Mouse (Mus musculus): ENCODE measurements at regions not wholly inside any gene's neighbourhood (a gene's known extent, or its start where the extent isn't known, plus 50 kb on each side); places are given as distances from the start of the nearest gene placed in this dataset.
A peak's percentile ranks its signal among the peaks of the same experiment; 100 is the strongest.

GRCm38 (mm10) chr4:97132650-97133049, 50.3 kb downstream of the Gm10192 start:
- DNase-seq: no peak

GRCm38 (mm10) chr4:97127780-97128179, 55.2 kb downstream of the Gm10192 start:
- DNase-seq: no peak

GRCm38 (mm10) chr4:97123861-97124260, 59.1 kb downstream of the Gm10192 start:
- DNase-seq: no peak

- no peak for DNase-seq
These were observed 61.0 kb downstream of the Gm10192 start for GRCm38 (mm10) chr4:97121952-97122351.

- DNase-seq: no peak
These were observed 63.5 kb downstream of the Gm10192 start for GRCm38 (mm10) chr4:97119459-97119858.

- DNase-seq: no peak
These were observed 66.0 kb downstream of the Gm10192 start for GRCm38 (mm10) chr4:97117016-97117415.

- DNase-seq: no peak
These were observed 80.3 kb downstream of the Gm10192 start for GRCm38 (mm10) chr4:97102752-97103052.

GRCm38 (mm10) chr4:97101911-97102751, 80.8 kb downstream of the Gm10192 start:
- DNase-seq: no peak

GRCm38 (mm10) chr4:97099721-97100120, 83.2 kb downstream of the Gm10192 start:
- no peak for DNase-seq

- DNase-seq: no peak
These were observed 89.4 kb downstream of the Gm10192 start for GRCm38 (mm10) chr4:97093576-97093975.

- DNase-seq: no peak
These were observed 132.2 kb downstream of the Gm10192 start for GRCm38 (mm10) chr4:97050735-97051134.

- no peak for DNase-seq
These were observed 133.8 kb downstream of the Gm10192 start for GRCm38 (mm10) chr4:97049045-97049674.

GRCm38 (mm10) chr4:97037693-97038348, 145.1 kb downstream of the Gm10192 start:
- DNase-seq: peak; percentile 8 to 15

GRCm38 (mm10) chr4:97028938-97029337, 154.0 kb downstream of the Gm10192 start:
- no peak for DNase-seq

GRCm38 (mm10) chr4:97025446-97026040, 157.4 kb downstream of the Gm10192 start:
- peak in 1 of 2 experiments; percentile 2 for DNase-seq

- no peak for DNase-seq
These were observed 181.6 kb downstream of the Gm10192 start for GRCm38 (mm10) chr4:97001321-97001720.

GRCm38 (mm10) chr4:96980311-96980710, 195.3 kb upstream of the Gm12695 start:
- DNase-seq: no peak

- no peak for DNase-seq
These were observed 194.9 kb upstream of the Gm12695 start for GRCm38 (mm10) chr4:96979876-96980275.

GRCm38 (mm10) chr4:96974935-96975334, 189.9 kb upstream of the Gm12695 start:
- no peak for DNase-seq

- DNase-seq: no peak
These were observed 188.8 kb upstream of the Gm12695 start for GRCm38 (mm10) chr4:96973804-96974203.

- peak in 1 of 2 experiments; percentile 1 for DNase-seq
These were observed 184.2 kb upstream of the Gm12695 start for GRCm38 (mm10) chr4:96969199-96969598.

GRCm38 (mm10) chr4:96968545-96969164, 183.7 kb upstream of the Gm12695 start:
- DNase-seq: no peak
